Mouse (Mus musculus) megakaryocyte, embryonic 14.5 days (primary cell): ENCODE measurements at regions not wholly inside any gene's neighbourhood (a gene's known extent, or its start where the extent isn't known, plus 50 kb on each side); places are given as distances from the start of the nearest gene placed in this dataset.

Source experiments
- FLI1 ChIP-seq: IDR thresholded peaks from 2 replicates; pipeline ENCODE4 v1.6.1; 2012; ENCODE audit warnings: low read length, inconsistent platforms, mixed read lengths
- GATA1 ChIP-seq: IDR thresholded peaks from 3 replicates; pipeline ENCODE4 v1.6.1; 2012; ENCODE audit warnings: mixed read lengths, low read length, inconsistent platforms, borderline replicate concordance

GRCm38 (mm10) chr12:5736066-5736465, 360.6 kb upstream of the Klhl29 start:
- no peak for TF ChIP-seq GATA1
- no peak for TF ChIP-seq FLI1
